Mouse (Mus musculus): ENCODE data around the gene Dxo. TPM values are rescaled to one million over a fixed set of nuclear protein-coding genes. Genes with fewer than 3 reads are reported as not detected.
"Not testable (repeated sequence)": the region's sequence is repeated elsewhere in the genome, so short reads cannot be mapped to it uniquely, and the experiment has no call there.

Gene Dxo
- total RNA-seq (2021), result 10 to 100 TPM; 32.1 to 37.8 TPM
- long read RNA-seq, experiment 1, transcript Dxo-202 (3 exons, 583 nt), result major isoform, 5 of 36 reads
- long read RNA-seq, experiment 1, partial matches to known transcripts, result 12 of 36 reads
- long read RNA-seq, experiment 1, other reads (novel, unspliced or antisense), result 14 of 36 reads
- long read RNA-seq, experiment 2, partial matches to known transcripts, result 10 of 22 reads
- long read RNA-seq, experiment 2, other reads (novel, unspliced or antisense), result 5 of 22 reads

DNA sequence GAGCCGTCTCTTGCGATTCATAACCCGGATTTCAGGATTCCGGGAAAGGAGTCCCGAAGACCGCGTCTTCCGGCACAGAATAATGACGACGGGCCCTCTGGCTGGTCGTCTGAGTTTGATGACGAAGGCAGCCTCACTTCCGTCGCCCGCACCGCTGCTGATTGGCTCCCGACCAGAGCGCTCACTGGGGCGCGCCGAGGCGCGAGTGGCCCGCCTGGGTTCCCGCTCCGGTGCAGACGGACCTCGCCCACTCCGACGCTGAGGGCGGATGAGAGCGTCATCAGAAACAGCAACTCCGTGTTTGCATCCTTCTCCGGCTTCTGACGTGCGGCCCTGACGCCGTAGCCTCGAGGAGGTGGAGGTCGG lies at the start of gene Dxo, which contains the start of gene Stk19:
Dxo (plus strand) TSS at position 164 of the 366 bp plus-strand sequence.
Stk19 (minus strand) TSS at position 90 of the 366 bp plus-strand sequence.
- peak; percentile 98 to 99 for DNase-seq (ENCODE audit: low spot score in 2 of 2)

- no peak for DNase-seq (ENCODE audit: low spot score in 2 of 2)
Observed at GRCm38 (mm10) chr17:34795016-34795415, 41.8 kb upstream of the Dxo start.

DNA sequence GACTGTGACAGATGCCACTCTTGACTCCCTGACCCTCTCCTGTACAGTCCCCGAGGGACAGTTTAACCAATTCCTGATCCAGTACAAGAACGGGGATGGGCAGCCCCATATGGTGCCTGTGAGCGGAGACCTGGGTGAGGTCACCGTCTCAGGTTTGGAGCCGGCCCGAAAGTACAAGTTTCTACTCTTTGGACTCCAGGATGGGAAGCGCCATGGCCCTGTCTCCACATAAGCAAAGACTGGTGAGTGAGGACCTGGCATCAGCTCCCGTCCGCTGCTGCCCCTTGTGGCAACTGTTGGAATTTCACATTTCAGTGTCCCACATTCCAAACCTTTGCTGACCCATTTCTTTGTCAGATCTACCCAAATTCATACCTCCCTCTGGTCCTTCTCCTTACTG lies 41.2 kb upstream of the Dxo start:
- DNase-seq (ENCODE audit: low spot score in 2 of 2), result peak; percentile 47 to 71

DNA sequence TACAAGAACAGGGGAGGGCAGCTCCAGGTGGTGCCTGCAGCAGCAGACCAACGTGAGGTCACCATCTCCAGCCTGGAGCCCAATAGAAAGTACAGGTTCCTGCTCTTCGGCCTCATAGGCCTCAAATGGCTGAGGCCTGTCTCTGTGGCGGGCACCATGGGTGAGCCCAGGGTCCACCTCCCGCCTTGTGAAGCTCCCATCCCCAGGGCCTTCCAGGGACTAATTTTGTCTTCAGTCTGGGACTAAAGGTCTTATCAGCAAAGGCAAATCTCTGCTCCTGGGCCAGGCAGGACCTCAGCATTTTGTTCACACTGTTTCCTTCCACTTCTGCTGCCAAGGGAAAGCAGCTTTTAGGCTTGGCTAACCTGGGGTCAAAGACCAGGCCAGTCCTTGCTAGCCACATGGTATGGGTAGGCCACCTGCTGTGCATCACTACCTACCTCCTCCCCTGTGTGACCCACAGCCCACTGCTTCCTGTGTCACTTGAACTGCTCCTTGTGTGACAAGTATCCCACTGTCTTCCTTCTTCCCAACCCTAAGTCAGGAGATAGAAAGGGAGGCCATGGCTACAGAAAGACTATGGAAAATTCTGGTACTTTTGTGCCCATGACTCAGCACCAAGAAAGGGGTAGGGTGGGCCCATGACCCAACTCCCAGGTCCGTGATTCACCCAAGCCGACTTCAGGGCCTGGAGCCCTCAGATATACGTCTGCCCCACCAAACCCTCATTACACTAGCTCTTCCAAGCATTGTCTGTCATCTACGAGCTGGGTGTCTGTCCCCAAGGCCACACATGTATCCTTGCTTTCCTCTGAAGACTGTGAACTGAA lies 40.3 kb upstream of the Dxo start:
- DNase-seq (ENCODE audit: low spot score in 2 of 2), result no peak

DNA sequence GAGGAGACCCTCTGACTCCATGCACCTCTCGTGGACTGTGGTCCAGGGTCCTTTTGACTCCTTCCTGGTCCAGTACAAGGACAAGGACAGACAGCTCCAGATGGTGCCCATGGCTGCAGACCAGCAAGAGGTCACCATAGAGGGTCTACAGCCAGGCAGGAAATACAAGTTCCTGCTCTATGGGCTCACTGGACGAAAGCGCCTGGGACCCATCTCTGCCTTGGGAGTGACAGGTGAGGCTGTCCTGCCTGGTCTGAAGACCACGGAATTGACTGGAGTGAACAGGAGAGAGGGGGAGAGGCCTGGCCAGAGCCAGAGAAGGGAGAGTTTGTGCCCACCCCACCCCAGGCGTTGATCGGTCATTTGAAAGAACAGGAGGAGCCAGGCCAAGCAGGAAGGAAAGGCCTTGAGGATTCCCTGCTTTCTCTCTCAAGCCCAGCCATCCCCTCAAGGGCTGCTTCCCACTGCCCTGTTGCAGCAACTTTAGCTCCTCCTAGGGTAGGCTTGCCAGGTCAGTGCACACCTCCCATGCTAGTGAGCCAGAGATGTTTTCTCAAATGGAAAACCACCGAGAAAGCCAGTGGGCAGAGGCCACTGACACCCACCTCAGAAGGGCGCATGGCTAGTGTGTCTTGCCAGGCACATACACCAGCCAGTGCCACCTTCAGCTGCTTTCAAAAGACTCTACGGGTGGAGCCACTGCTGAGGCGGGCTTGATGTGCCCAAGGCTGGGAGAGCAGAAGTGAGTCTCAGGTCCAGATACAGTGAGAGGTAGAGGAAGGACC lies 39.4 kb upstream of the Dxo start:
- not testable (repeated sequence) for DNase-seq (ENCODE audit: low spot score in 2 of 2)

DNA sequence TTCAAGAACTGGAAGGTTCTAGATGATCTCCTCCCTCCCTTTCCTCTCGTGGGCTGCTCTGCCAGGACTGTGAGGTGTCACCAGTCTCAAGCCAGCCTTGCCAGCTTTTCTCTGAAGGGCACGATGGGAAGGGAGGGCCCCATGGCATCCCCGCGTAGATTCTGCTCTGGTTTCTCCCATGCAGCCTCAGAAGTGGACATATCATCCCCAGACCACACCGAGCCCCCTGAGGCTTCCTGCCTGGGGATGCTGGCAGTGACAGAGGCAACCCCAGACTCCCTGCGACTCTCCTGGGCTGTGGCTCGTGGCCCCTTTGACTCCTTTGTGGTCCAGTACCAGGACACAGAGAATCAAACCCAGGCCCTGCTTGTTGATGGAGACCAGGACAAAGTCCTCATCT lies 38.7 kb upstream of the Dxo start:
- not testable (repeated sequence) for DNase-seq (ENCODE audit: low spot score in 2 of 2)

DNA sequence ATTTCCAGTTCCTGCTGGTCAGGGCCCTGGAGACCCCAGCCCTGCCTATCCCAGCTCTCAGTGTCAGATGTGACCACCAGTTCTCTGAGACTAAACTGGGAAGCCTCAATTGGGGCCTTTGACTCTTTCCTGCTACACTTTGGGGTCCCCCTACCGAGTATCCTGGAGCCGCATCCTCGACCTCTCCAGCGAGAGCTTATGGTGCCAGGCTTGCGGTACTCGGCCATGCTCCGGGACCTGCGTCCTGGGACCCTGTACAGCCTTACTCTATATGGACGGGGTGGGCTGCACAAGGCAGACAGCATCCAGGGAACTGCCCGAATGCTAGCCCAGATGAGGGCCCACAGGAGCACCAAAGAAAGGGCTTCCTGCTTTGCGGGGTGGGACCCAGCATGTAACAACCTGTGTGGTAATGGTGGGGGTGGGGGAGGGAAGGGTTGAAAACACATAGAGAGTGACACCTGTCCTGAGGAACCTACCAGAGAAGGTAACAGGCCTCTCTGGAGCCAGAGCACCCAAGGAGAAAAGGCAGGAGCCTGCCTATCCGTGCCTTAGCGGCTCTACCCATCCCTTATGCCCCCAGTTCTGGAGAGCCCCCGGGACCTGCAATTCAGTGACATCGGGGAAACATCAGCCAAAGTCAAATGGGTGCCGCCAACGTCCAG lies 37.8 kb upstream of the Dxo start:
- DNase-seq (ENCODE audit: low spot score in 2 of 2), result no peak

DNA sequence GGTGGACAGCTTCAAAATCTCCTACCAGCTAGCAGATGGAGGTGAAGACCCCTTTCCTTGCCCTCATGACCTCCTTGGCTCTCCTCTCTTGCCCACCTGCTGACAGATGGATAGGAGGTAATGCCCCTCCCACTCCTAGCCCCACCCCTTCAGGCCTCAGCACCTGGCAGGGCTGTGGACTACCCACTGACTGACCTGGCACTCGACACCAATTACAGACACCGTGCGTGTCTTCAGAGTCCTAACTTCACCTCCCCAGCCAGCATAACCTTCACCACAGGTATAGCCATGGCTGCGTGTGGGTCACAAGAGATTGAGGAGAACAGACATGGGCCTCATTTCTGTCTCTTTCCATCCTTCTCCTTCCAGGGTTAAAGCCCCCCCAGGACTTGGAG lies 37.3 kb upstream of the Dxo start:
- DNase-seq (ENCODE audit: low spot score in 2 of 2), result no peak

DNA sequence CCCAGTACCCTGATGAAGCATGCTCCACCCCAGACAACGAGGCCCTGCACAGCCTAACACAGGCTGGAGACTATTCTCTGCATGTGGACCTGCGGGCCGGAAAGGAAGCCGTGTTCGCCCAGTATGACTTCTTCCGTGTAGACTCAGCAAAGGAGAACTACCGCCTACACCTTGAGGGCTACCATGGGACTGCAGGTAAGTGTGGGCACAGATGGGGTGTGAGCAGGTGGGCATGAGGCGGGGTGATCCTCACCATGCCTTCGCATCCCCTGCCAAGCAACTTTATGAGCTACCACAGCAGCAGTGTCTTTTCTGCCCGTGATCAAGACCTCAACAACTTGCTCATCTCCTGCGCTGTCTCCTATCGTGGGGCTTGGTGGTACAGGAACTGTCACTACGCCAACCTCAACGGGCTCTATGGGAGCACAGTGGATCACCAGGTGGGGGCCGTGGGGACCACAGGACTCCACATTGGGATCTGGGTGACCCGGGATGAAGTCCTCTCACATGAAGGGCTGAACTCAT lies 36.0 kb upstream of the Dxo start:
- not testable (repeated sequence) for DNase-seq (ENCODE audit: low spot score in 2 of 2)

DNA sequence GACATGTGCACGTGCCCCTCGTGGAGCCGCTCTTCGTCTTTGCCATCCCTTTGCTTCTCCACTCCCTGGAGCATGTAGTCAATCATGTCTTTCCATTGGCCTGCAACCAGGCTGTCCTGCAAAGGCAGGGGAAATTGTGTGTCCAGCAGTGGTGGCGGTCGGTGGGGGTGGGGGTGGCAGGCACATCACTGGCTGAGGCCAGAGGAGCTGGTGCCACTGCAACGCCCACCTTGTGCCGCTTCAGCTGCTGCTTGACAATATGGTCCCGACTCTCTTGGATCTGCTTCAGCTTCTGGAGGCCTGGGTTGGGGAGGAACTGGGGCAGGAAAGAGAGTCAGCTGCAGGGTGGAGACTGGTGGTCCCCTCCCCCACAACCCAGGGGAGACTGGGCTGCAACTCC lies 34.1 kb upstream of the Dxo start:
- not testable (repeated sequence) for DNase-seq (ENCODE audit: low spot score in 2 of 2)

DNA sequence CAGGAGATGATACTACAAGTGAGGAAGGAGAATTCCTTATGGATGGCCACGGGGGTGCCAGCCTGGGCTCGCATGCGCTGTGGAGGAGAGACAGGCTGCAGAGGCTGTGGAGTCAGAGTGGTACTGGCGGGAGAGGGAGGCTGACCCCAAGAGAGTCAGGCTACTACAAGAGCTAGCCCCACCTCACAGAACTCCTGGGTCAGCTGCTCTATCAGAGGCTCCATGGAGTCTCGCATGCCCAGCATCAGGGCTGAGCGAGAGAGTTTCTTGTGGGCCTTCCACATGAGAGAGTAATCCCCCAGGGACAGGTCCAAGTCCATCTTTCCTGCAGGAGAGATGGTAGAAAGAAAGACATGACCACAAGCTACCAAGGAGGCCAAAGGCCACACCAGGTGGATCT lies 33.5 kb upstream of the Dxo start:
- not testable (repeated sequence) for DNase-seq (ENCODE audit: low spot score in 2 of 2)

DNA sequence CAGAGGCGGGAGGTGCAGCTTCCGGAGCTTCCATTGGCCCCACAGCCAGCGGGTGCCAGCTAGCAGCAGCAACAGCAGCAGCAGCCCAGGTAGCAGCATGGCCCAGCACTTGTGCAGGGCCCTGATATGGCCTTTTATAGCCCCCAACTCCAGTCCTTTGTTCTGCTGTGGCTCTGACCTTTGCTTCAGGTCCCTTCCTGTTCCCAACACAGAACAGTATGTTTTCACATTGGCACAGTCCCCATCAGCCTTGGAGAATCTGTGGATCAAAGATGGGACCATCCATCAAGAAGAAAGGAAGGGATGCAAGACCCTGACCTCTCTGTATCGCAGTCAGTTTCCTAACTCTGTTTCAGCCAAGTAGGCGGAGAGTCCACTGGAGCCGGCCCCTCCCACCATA lies 32.5 kb upstream of the Dxo start, which contains the start of gene Cyp21a1:
Cyp21a1 (minus strand) TSS at position 261 of the 400 bp plus-strand sequence.
- DNase-seq (ENCODE audit: low spot score in 2 of 2), result not testable (repeated sequence)

DNA sequence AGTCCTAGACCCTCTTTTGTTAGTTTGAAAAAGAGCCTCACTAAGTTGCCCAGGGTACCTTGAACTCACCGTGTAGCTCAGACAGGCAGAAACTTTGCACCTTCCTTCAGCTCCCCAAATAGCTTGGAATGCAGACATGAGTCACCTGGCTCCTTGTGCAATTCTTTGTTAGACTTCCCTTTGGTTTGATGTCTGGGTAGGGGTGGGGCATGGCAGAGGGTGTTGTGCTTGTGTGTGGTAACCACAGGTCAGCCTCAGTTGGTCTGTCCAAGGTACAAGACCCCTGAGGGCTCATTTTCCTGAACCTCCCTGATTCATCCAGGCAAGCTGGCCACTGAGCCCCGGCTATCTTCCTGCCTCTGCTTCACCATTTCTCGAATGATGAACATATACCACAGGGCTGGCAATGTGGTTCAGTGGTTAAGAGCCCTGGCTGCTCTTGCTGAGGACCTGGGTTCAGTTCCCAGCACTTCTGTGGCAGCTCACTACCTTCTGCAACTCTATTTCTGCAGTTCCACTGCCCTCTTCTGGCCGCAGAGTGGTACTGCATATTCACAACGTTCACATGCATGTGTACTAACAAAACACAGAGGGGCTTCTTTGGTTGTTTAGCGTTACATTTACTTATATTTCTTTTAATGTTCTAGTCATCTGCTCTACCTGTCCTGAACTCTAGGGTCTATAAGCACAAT lies 31.8 kb upstream of the Dxo start:
- no peak for DNase-seq (ENCODE audit: low spot score in 2 of 2)

DNA sequence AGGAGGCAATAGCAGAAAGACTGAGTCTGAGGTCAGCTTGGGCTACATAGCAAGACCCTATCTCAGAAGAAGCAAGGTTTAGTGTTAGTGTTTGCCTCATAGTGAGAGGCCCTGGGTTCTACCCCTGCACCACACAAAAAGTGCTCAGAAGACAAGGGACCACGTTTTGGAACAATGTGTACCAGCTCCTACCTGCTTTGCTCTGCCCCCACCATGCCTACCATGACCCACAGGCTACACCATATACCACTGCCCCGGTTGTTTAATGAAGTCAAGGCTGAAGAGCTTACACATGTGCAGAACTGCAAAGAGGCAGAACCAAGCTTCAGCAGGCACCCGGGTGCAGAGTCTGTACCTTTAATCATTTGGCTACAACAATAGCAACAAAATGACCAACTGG lies 29.6 kb upstream of the Dxo start:
- DNase-seq (ENCODE audit: low spot score in 2 of 2), result no peak

DNA sequence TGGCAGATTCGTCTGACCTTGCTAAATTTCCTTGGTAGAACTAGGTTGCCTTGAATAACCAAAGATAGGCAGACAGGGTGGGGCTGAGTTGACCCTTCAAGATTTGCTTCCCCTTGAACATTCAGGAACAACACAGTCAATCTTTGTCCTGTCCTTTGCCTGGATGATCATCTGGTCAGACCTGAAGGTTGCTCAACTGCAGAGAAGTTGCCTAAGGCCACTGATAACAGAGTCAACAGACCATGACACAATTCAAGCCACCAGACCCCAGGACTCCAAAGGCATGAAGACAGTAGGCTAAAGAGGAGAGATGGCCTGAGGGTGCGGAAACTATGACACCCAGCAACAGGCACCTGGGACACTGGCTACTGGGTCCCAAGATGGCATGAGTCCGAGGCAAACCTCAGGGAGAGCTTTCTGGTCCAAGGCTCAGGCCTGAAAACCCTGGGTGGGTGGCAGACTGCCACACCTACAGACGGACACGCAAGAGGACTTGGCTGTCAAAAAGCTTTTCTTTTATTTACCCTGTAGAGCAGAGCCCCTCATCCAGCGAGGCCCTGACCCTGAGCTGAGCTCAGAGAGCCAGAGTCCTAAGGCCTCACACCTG lies 28.1 kb upstream of the Dxo start:
- no peak for DNase-seq (ENCODE audit: low spot score in 2 of 2)

DNA sequence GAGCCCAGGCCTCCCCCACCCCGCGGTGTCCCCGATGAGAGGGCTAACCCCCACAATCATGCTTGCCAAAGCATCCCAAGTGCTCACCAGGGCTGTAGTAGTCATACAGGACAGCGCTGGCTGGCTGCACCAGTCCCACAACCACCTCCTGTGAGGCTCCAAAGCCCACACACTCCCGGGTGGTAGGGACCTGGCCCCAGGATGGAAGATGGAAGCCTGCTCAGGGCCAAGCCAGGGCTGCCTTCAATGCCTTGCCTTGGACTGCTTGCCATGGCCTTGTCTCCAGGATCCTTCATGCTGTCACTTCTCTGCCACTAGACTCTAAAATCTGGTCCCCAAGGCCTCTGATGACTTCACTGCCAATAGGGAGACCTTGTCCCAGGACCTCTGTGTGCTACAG lies 26.4 kb upstream of the Dxo start:
- DNase-seq (ENCODE audit: low spot score in 2 of 2), result not testable (repeated sequence)

GRCm38 (mm10) chr17:34810811-34811210 lies 26.0 kb upstream of the Dxo start:
- DNase-seq (ENCODE audit: low spot score in 2 of 2), result not testable (repeated sequence)

DNA sequence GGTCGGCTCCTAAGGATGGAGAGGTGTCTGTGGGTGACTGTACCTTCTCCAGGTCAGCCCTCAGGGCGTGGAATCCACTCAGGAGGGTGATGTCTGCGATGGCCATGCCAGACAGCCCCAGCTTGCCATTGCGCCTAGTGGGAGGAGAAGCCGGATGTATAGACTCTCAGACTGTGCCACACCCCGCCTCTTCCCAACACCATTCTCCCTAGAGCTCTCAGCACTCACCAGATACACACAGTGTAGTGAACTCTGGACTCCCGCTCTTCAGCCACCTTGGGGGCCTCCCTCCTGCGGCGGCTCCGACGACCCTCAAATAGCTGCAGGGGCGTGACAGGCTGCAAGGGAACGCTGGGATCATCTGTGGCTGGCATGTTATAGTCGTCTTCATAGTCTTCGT lies 25.5 kb upstream of the Dxo start:
- DNase-seq (ENCODE audit: low spot score in 2 of 2), result no peak

DNA sequence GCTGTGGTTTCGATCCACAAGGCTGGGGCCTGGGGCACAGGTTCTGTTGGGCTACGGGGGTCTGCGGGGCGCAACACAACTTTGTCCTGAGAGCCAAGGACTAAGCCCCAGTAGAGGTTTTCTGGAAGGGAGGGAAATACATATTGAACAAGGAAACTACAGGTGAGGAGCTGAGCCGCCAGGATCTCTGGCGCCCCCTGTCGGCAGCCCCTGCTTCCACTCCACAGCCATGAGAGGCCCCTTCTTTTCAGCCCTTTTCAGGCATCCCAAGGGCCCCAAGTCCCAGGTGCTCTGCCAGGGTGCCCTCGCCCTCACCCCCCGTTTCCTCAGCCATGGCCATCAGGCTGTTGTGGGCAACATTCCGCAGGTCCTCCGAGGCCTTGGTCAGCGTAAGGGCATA lies 23.1 kb upstream of the Dxo start:
- DNase-seq (ENCODE audit: low spot score in 2 of 2), result peak; percentile 35 to 45

DNA sequence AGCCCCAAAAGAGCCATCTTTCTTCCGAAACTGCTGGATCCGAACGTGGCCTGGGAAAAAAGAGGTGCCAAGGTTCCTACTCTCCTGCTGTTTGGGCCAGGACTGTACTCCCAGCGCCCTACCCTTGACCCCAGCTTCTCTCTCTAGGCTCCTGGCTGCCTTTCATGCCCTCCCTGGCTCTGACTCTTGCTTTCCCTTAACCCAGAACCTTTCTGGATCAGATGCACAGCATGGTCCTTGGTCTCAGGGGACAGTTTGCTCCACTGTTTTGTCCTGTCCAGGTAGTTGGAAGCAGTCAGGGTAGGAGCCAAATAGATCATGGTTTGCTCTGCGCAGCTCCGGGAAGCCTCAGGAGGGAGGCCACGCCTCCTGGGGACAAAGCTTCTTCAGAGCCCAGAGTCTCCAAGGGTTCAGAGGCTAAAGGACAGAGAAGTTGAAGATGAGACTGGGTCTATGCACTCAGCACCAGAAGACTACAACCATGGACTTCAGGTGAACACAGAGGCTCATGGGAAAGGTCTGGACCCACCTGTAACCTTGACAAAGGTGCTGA lies 21.9 kb upstream of the Dxo start:
- DNase-seq (ENCODE audit: low spot score in 2 of 2), result no peak
